Mouse (Mus musculus): ENCODE measurements around the gene Atxn1.

Atxn1 gene

GRCm38 (mm10) chr13:45783681-45784080 is 181.1 kb downstream of the Atxn1 start:
- no peak for DNase-seq (ENCODE audit: low spot score in 2 of 2)

GRCm38 (mm10) chr13:45778750-45779149 is 186.1 kb downstream of the Atxn1 start:
- DNase-seq (ENCODE audit: low spot score in 2 of 2) = no peak

GRCm38 (mm10) chr13:45778171-45778570 is 186.6 kb downstream of the Atxn1 start:
- DNase-seq (ENCODE audit: low spot score in 2 of 2) = no peak

- no peak for DNase-seq (ENCODE audit: low spot score in 2 of 2)
Measured at GRCm38 (mm10) chr13:45775516-45775915, 189.3 kb downstream of the Atxn1 start.

GRCm38 (mm10) chr13:45773381-45774168 is 191.2 kb downstream of the Atxn1 start:
- DNase-seq (ENCODE audit: low spot score in 2 of 2) = no peak

GRCm38 (mm10) chr13:45769757-45770156 is 195.1 kb downstream of the Atxn1 start:
- no peak for DNase-seq (ENCODE audit: low spot score in 2 of 2)

GRCm38 (mm10) chr13:45768250-45768649 is 196.6 kb downstream of the Atxn1 start:
- DNase-seq (ENCODE audit: low spot score in 2 of 2) = no peak

GRCm38 (mm10) chr13:45764354-45764753 is 200.5 kb downstream of the Atxn1 start:
- DNase-seq (ENCODE audit: low spot score in 2 of 2) = no peak

GRCm38 (mm10) chr13:45762278-45762677 is 202.5 kb downstream of the Atxn1 start:
- DNase-seq (ENCODE audit: low spot score in 2 of 2) = no peak

GRCm38 (mm10) chr13:45754483-45754882 is 210.3 kb downstream of the Atxn1 start:
- DNase-seq (ENCODE audit: low spot score in 2 of 2) = no peak

- DNase-seq (ENCODE audit: low spot score in 2 of 2) = no peak
Measured at GRCm38 (mm10) chr13:45752498-45752897, 212.3 kb downstream of the Atxn1 start.

- DNase-seq (ENCODE audit: low spot score in 2 of 2) = no peak
Measured at GRCm38 (mm10) chr13:45751231-45751630, 213.6 kb downstream of the Atxn1 start.

GRCm38 (mm10) chr13:45750627-45751026 is 214.2 kb downstream of the Atxn1 start:
- no peak for DNase-seq (ENCODE audit: low spot score in 2 of 2)

- no peak for DNase-seq (ENCODE audit: low spot score in 2 of 2)
Measured at GRCm38 (mm10) chr13:45749937-45750336, 214.9 kb downstream of the Atxn1 start.

GRCm38 (mm10) chr13:45749222-45749621 is 215.6 kb downstream of the Atxn1 start:
- no peak for DNase-seq (ENCODE audit: low spot score in 2 of 2)

- no peak for DNase-seq (ENCODE audit: low spot score in 2 of 2)
Measured at GRCm38 (mm10) chr13:45748691-45749090, 216.1 kb downstream of the Atxn1 start.

GRCm38 (mm10) chr13:45745851-45746773 is 218.7 kb downstream of the Atxn1 start:
- DNase-seq (ENCODE audit: low spot score in 2 of 2) = no peak

- DNase-seq (ENCODE audit: low spot score in 2 of 2) = no peak
Measured at GRCm38 (mm10) chr13:45744803-45745432, 219.9 kb downstream of the Atxn1 start.

GRCm38 (mm10) chr13:45743848-45744247 is 221.0 kb downstream of the Atxn1 start:
- no peak for DNase-seq (ENCODE audit: low spot score in 2 of 2)

GRCm38 (mm10) chr13:45740369-45740768 is 224.4 kb downstream of the Atxn1 start:
- DNase-seq (ENCODE audit: low spot score in 2 of 2) = no peak

- DNase-seq (ENCODE audit: low spot score in 2 of 2) = no peak
Measured at GRCm38 (mm10) chr13:45736241-45736640, 228.6 kb downstream of the Atxn1 start.

- DNase-seq (ENCODE audit: low spot score in 2 of 2) = no peak
Measured at GRCm38 (mm10) chr13:45735802-45736201, 229.0 kb downstream of the Atxn1 start.
